Mouse (Mus musculus) lung, postnatal 0 days (tissue): Measurements from ENCODE around the gene Fbxw5.

ENCODE experiments used
- CTCF ChIP-seq: IDR thresholded peaks from 2 replicates; pipeline ENCODE4 v1.5.1; 2016; ENCODE audit warnings: antibody characterized with exemption, mild to moderate bottlenecking
- EP300 ChIP-seq: IDR thresholded peaks from 2 replicates; pipeline ENCODE4 v1.6.1; 2016; ENCODE audit warnings: antibody characterized with exemption, mild to moderate bottlenecking, control low read depth

- TF ChIP-seq CTCF (no peak), EP300 (no peak)
Measured at GRCm38 (mm10) chr2:25534866-25535182, 34.3 kb downstream of the Fbxw5 start.
